Mouse (Mus musculus): ENCODE data around the gene Spata13.

Spata13 gene

GRCm38 (mm10) chr14:60747154-60747870 is 113.5 kb downstream of the Spata13 start:
- no peak for DNase-seq (ENCODE audit: low read depth, low spot score)

- DNase-seq (ENCODE audit: low read depth, low spot score): no peak
Observed at GRCm38 (mm10) chr14:60749880-60750279, 116.1 kb downstream of the Spata13 start.

GRCm38 (mm10) chr14:60751581-60751980 is 117.8 kb downstream of the Spata13 start:
- no peak for DNase-seq (ENCODE audit: low read depth, low spot score)

GRCm38 (mm10) chr14:60752892-60753800 is 119.3 kb downstream of the Spata13 start:
- DNase-seq (ENCODE audit: low read depth, low spot score): no peak

- no peak for DNase-seq (ENCODE audit: low read depth, low spot score)
Observed at GRCm38 (mm10) chr14:60753801-60754126, 120.0 kb downstream of the Spata13 start.

- no peak for DNase-seq (ENCODE audit: low read depth, low spot score)
Observed at GRCm38 (mm10) chr14:60754656-60755055, 120.9 kb downstream of the Spata13 start.

- no peak for DNase-seq (ENCODE audit: low read depth, low spot score)
Observed at GRCm38 (mm10) chr14:60756271-60756670, 122.5 kb downstream of the Spata13 start.

GRCm38 (mm10) chr14:60757265-60757664 is 123.5 kb downstream of the Spata13 start:
- no peak for DNase-seq (ENCODE audit: low read depth, low spot score)

- DNase-seq (ENCODE audit: low read depth, low spot score): no peak
Observed at GRCm38 (mm10) chr14:60757722-60758121, 123.9 kb downstream of the Spata13 start.

- no peak for DNase-seq (ENCODE audit: low read depth, low spot score)
Observed at GRCm38 (mm10) chr14:60759097-60759496, 125.3 kb downstream of the Spata13 start.

GRCm38 (mm10) chr14:60761801-60762200 is 128.0 kb downstream of the Spata13 start:
- no peak for DNase-seq (ENCODE audit: low read depth, low spot score)

- no peak for DNase-seq (ENCODE audit: low read depth, low spot score)
Observed at GRCm38 (mm10) chr14:60762754-60763153, 129.0 kb downstream of the Spata13 start.

- DNase-seq (ENCODE audit: low read depth, low spot score): peak; percentile 40
Observed at GRCm38 (mm10) chr14:60763746-60764145, 129.9 kb downstream of the Spata13 start.

- no peak for DNase-seq (ENCODE audit: low read depth, low spot score)
Observed at GRCm38 (mm10) chr14:60764526-60764925, 130.7 kb downstream of the Spata13 start.

GRCm38 (mm10) chr14:60765025-60765424 is 131.2 kb downstream of the Spata13 start:
- peak; percentile 19 for DNase-seq (ENCODE audit: low read depth, low spot score)

GRCm38 (mm10) chr14:60767884-60768283 is 134.1 kb downstream of the Spata13 start, which contains the start of gene C1qtnf9:
Gene C1qtnf9, plus strand, starts transcription at chr14:60768134.
- DNase-seq (ENCODE audit: low read depth, low spot score): no peak

GRCm38 (mm10) chr14:60769340-60769739 is 135.5 kb downstream of the Spata13 start:
- DNase-seq (ENCODE audit: low read depth, low spot score): no peak

- DNase-seq (ENCODE audit: low read depth, low spot score): no peak
Observed at GRCm38 (mm10) chr14:60770594-60770993, 136.8 kb downstream of the Spata13 start.

GRCm38 (mm10) chr14:60771057-60771456 is 137.3 kb downstream of the Spata13 start:
- DNase-seq (ENCODE audit: low read depth, low spot score): peak; percentile 16

- DNase-seq (ENCODE audit: low read depth, low spot score): no peak
Observed at GRCm38 (mm10) chr14:60773476-60773875, 139.7 kb downstream of the Spata13 start.

GRCm38 (mm10) chr14:60776521-60776920 is 142.7 kb downstream of the Spata13 start:
- no peak for DNase-seq (ENCODE audit: low read depth, low spot score)

GRCm38 (mm10) chr14:60777485-60777919 is 143.7 kb downstream of the Spata13 start:
- DNase-seq (ENCODE audit: low read depth, low spot score): no peak

GRCm38 (mm10) chr14:60779198-60779597 is 145.4 kb downstream of the Spata13 start:
- DNase-seq (ENCODE audit: low read depth, low spot score): no peak

All from skeletal muscle tissue, adult 2 months (tissue).